Mouse (Mus musculus) megakaryocyte-erythroid progenitor cell, adult 5-6 weeks (primary cell): Measurements from ENCODE around the gene Stat5a. TPM values are rescaled to one million over a fixed set of nuclear protein-coding genes. Genes with fewer than 3 reads are reported as not detected.

Experiments used
- ATAC-seq: replicated peaks from 2 replicates; pipeline ENCODE4 v1.8.0; 2016; ENCODE audit warnings: mild to moderate bottlenecking, inconsistent platforms; ENCODE audit not compliant: severe bottlenecking, poor library complexity, low FRiP score, low TSS enrichment
- total RNA-seq, 2 experiments: library from RNA; stranded (forward) in 1 of 2; stranded (reverse) in 1 of 2; fragments of 200-1000, 215-1000 nt in 1 of 2; fragments of >200 nt in 1 of 2; fragmentation: Nextera tagmentation in 1 of 2; gene quantifications; 2 replicates each; pipeline ENCODE4 v1.2.3; 2014 to 2017

The Stat5a gene
- total RNA-seq (2014; fragmentation: Nextera tagmentation) (81.1 and 116 TPM in 2 replicates), total RNA-seq (2017) (55.9 and 62.7 TPM in 2 replicates)

GRCm38 (mm10) chr11:100858935-100859578 lies at the start of gene Stat5a:
Stat5a (plus strand) TSS chr11:100859351.
- no peak for ATAC-seq

GRCm38 (mm10) chr11:100810516-100810915 lies 48.6 kb upstream of the Stat5a start:
- ATAC-seq, result no peak

GRCm38 (mm10) chr11:100811132-100811531 lies 48.0 kb upstream of the Stat5a start:
- no peak for ATAC-seq

- ATAC-seq, result peak; percentile 56
Measured at GRCm38 (mm10) chr11:100814498-100814897, 44.7 kb upstream of the Stat5a start.

- ATAC-seq, result no peak
Measured at GRCm38 (mm10) chr11:100816342-100816741, 42.8 kb upstream of the Stat5a start.

- ATAC-seq, result 0 out of 2 replicates have a peak, but pooled peaks have one; percentile 6
Measured at GRCm38 (mm10) chr11:100816801-100817200, 42.4 kb upstream of the Stat5a start.

GRCm38 (mm10) chr11:100817311-100817710 lies 41.8 kb upstream of the Stat5a start:
- ATAC-seq, result no peak

GRCm38 (mm10) chr11:100818359-100819012 lies 40.7 kb upstream of the Stat5a start:
- ATAC-seq, result peak; percentile 67

- no peak for ATAC-seq
Measured at GRCm38 (mm10) chr11:100819048-100819447, 40.1 kb upstream of the Stat5a start.

- ATAC-seq, result 0 out of 2 replicates have a peak, but pooled peaks have one; percentile 28
Measured at GRCm38 (mm10) chr11:100819626-100820025, 39.5 kb upstream of the Stat5a start.

- ATAC-seq, result no peak
Measured at GRCm38 (mm10) chr11:100820047-100820446, 39.1 kb upstream of the Stat5a start.

GRCm38 (mm10) chr11:100821605-100822220 lies 37.4 kb upstream of the Stat5a start:
- ATAC-seq, result no peak

- no peak for ATAC-seq
Measured at GRCm38 (mm10) chr11:100822365-100822764, 36.8 kb upstream of the Stat5a start.

- peak; percentile 75 for ATAC-seq
Measured at GRCm38 (mm10) chr11:100823543-100824313, 35.4 kb upstream of the Stat5a start.

GRCm38 (mm10) chr11:100824496-100824895 lies 34.7 kb upstream of the Stat5a start:
- ATAC-seq, result no peak

- no peak for ATAC-seq
Measured at GRCm38 (mm10) chr11:100825451-100825850, 33.7 kb upstream of the Stat5a start.

GRCm38 (mm10) chr11:100826161-100826866 lies 32.8 kb upstream of the Stat5a start:
- ATAC-seq, result no peak

- peak; percentile 20; the same call in 1 of the 2 replicates for ATAC-seq
Measured at GRCm38 (mm10) chr11:100828676-100829151, 30.4 kb upstream of the Stat5a start.

GRCm38 (mm10) chr11:100829691-100830090 lies 29.5 kb upstream of the Stat5a start:
- no peak for ATAC-seq
